Mouse (Mus musculus) telencephalon, adult 2 months (tissue): Measurements from ENCODE around the gene Plpp6.
A peak's percentile ranks its signal among the peaks of the same experiment; 100 is the strongest.

Experiments used
- DNase-seq: peaks from one replicate; pipeline ENCODE4 v3.0.0-alpha.2; 2011; ENCODE audit warnings: low read depth, low spot score

Plpp6 gene

DNA sequence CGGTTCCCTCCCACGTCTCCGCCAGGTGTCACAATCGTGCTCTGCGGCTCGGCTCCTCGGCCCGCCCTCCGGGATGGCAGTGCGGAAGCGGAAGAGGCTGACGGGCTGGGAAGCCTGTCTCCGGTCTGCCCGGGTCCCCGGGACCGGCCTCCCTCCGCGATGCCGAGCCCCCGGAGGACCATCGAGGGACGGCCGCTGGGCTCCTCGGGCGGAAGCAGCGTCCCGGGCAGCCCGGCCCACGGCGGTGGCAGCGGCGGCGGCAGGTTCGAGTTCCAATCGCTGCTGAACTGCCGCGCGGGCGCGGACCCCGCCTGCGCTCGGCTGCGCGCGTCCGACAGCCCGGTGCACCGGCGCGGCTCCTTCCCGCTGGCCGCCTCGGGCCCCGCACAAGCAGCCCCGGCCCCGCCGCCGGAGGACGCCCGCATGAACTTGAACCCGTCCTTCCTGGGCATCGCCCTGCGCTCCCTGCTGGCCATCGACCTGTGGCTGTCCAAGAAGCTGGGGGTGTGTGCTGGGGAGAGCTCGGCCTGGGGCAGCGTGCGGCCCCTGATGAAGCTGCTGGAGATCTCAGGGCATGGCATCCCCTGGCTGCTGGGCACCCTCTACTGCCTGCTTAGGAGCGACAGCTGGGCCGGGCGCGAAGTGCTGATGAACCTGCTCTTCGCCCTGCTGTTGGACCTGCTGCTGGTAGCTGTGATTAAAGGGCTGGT, at the start of gene Plpp6:
Gene Plpp6 (plus strand): TSS at position 112 of the 710 bp plus-strand sequence.
- peak; percentile 71 for DNase-seq

DNA sequence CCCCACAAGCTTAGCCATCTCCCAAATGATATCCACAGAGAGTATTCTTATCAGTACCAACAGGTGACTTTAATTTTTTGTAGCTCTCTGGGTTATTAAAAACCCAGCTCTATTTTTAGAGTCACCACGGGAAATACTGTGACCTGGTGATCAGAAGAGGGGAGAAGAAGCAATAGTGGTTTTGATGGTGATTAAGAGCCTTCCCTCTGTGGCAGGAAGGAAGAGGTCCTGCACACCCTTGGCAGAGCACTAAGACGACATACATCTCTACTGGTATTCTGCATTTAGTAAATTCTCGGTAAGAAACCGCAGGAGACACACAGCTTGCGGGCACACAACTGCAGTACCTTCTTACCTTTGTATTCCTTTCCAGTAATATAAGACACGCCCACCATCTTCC, 49.2 kb upstream of the Plpp6 start:
- DNase-seq: no peak

DNA sequence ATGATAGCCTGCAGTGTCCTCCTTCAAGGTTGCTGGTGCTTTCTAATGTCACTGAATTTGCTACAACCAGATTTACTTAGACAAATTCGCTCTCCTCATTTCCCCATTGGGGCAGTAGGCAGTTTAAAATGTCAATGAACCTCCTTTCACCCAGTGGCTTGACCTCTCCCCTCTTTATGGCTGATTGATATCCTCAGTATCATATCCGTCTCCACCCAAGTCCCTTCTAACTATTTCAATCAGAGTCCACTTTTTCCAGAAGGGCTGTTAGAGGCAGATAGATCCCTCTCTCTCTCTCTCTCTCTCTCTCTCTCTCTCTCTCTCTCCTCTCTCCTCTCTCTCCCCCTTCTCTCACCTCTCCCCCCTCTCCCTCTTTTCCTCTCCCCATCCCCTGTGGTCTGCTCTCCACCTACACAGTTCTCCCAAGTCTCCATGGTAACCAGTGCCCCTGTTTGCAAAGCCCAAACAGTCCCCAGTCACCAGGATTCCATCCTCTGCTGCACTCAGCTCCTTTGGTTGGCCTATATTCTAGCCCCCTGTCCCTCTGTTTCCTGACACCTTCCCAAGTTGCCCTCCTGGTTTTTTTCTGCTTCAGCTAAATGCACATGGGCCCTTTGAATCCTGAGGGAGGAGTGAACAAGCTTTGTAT, 48.0 kb upstream of the Plpp6 start:
- DNase-seq: no peak

DNA sequence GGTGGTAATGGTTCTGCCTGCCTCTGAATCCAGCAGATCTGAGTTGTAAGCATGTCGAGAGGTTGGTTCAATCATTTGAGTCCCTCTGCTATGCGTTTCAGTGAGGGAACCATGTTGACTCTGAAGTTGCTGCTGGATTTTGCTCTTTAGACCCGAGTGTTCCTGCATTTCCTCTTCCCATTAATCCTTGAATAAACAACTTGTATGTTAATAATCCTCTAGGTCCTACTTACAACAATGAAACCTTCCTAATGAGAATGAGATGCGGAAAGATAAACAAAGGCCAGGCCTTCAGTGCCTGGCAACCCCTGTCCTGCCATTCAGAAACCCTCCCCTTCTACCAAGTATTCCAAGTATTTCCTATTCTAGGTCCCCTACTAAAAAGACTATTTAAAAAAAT, 47.3 kb upstream of the Plpp6 start:
- no peak for DNase-seq

DNA sequence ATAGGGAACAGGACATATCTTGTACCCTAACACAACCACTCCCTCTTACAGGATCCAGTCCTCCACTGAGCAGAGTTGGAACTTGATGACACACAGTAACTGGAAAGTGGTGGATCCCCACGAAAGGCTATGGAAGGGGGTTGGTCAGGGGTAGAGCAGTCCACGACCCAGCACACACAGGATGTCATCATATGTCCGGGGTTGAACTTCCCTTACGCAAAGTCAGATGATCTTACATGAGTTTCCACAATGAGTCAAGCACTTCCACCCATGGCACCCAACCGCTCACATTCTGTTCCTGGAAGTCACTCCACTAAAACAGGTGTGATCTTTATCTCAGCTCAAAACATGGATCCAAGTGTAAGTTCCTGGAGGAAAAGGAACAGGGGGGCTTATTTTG, 45.9 kb upstream of the Plpp6 start:
- no peak for DNase-seq

DNA sequence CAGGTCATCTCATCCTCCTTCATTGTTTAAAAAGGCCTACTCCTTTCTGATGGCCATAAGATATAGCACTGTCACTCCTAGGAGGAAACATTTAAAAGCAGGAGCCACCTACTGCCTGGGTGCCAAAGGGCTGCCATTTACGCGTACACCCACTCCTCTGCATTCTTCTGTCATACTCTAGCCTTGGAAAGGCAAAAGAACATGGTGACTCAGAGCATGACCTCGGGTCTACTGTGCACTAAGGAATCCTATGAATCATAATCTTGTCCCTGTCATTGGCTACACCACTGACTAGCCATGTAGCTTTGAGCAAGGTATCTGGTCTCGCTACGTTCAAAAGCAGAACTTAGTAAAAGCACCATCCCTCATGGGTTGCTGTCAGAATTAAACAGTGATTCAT, 37.4 kb upstream of the Plpp6 start:
- no peak for DNase-seq

DNA sequence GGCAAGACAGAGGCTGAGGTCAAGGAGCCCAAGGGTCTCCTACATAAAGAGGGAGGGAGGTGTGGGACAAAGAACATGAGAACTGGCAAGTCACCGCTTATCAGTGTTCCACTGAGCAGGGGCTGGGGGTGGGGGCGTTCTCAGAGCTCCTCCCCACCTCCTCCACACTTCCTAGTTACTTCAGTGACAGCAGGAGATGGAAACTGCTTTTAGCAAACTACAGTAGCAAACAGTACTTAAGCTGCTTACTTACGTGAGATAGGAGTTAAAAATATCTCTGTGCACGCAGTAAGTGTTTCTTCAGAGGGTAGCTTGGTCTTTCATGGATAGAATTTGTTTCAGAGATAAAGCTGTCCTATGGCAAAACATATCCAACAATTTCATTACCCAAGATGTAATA, 36.4 kb upstream of the Plpp6 start:
- DNase-seq: no peak

DNA sequence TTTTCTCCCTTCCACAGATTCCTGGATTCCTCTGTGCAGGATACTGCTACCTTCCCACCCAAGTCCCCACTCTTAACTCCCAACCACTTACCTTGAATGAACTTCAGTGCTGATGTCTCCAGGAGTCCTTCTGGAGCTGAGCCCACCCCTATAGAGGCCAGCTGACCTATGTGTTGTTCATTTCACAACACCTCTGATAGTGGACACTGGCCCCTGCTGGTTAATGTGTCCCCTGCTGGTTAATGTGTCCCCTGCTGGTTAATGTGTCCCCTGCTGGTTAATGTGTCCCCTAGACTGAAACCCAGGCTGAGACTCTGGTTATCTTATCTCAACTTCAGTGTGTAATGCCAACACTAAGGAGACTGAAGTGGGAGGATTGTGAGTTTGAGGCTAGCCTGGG, 34.7 kb upstream of the Plpp6 start:
- no peak for DNase-seq

DNA sequence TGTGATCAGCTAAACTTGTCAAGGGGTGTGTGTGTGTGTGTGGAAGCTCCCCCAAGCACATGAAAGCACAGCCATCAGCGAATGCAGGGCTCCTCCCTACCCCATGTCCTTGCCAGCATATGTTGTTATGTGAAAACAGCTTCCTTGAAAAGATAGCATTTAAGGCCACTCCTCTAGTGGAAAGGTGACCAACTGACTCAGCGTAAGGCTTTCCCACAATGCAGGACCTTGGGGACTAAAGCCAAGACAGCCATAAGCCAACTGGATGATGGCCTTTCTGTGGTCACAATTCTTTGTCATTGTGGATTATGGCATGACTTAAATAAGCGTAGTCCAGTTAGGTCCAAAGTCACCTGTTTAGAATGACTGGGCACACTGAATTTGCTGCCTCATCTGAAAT, 28.9 kb upstream of the Plpp6 start:
- DNase-seq: no peak

DNA sequence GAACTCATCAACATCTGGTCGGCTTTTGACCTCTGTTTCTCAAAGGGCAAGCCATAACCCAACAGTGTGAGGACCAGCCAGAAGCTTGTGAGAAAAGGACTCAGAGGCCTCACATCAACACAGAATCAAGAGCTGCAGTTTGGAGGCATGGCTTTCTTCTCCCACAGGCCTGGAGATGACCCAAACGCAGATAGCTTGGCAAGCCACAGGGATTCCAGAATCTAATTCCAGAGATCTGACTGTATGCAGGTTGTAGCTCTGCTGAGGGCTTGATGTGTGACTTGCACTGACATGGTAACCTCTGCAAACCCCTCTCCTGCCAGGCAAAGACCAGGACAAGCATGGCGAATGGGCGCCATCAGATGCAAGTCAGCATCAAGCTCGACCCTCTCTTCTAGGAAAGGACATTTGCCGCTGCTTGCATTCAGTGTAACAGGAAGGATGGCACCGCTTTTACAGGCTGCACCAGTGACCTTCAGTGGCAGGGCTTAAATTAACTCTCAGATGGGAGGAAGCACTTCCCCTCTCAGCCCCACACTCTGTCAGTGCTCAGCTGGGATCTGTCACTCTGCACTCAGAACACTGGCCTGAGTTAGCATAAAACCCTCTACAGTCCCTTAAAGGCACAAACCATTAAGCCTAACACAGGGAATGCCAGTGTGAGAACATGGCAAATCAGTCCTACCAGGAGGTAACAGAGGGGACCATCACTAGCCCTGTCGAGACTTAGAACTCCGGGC, 23.4 kb upstream of the Plpp6 start:
- DNase-seq: no peak

DNA sequence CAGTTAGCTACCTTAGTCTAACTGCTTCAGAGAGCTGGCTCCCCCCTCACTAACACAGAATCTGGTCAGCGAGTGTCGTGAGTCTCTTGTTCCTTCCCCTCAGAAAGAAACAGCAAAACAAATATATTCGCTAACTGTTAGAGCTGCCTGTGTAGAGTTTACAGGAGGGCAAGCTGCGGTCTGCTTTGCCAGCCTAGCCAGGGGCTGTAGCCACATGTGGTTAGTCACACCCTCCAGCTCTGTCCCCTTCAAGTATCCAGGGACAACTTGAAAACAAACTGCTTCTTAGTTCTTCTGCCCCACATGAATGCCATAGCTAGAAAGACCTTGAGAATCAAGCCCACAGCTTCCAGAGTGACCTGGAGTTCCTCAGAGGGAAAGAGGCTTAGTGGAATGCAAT, 22.5 kb upstream of the Plpp6 start:
- no peak for DNase-seq

DNA sequence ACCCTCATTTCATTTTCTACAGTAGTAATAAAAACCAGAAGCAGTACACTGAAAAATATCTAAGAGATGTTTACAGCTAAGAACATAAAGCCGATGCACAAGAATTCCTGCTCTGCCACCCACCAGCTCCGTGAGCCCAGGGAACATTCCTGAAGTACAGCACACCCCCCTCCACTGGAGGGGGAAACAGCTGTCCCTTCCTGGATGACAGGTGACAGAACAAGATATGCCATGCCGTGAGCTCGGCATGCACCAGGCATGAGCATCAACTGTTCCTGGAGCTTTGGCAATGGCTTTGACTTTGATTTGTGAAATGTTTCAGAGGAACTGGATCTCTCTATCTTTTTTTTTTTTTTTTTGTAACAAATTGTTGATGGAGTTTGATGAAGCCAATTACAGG, 17.0 kb upstream of the Plpp6 start:
- DNase-seq: no peak

DNA sequence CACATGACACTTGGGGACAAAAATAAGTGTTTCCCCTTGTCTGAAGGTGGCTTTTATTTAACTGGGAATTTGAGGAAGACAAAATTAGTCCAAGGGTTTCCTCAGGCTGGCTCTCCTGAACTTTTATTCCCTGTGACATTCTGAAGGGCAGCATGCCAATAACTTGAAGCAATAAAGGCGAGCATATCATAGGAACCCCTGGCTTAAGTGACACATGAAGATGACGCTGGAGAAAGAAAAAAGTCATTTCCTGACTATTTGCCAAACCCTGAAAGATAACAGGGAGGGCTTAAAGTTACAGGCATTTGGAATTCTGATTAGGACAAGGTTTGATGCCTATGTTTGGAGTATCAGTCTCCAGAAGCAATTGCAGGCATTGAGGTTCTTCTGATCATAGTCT, 16.4 kb upstream of the Plpp6 start:
- no peak for DNase-seq

DNA sequence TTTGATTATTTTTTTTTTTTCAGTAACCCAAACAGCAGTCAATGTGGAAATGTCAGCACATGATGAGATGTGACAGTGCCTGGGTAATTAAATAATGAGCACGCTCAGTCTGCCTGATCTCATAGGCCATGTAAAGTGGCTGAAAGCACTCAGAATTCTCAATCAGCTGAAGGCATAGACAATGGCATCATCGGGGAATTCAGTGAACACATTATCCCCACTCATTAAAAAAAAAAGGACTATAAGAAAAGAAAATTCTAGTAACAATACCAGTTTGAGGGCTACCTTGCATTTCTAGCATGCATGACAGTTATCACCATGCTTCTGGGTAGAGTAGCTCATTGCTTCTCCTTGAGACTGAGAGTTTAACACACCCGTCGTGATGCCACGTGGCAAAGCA, 12.5 kb upstream of the Plpp6 start:
- no peak for DNase-seq

DNA sequence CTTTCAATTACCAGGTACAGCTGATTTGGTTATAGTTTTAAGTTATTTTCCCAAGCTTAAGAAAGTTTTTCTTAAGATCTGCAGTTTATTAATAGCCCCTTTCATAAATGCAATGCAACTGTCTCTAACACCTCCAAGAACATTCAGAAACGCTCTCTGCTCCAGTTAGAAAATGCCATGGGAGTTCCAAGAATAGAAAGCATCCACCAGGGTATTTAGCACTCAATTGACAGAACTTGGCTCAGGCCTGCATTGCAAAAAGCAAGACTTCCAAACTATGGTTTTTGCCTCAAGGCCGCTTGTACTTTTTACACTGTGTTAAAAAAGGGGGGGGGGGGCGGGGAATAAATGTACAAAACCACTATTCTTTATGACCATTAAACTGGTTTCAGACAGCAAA, 640 bp upstream of the Plpp6 start:
- peak; percentile 90 for DNase-seq

DNA sequence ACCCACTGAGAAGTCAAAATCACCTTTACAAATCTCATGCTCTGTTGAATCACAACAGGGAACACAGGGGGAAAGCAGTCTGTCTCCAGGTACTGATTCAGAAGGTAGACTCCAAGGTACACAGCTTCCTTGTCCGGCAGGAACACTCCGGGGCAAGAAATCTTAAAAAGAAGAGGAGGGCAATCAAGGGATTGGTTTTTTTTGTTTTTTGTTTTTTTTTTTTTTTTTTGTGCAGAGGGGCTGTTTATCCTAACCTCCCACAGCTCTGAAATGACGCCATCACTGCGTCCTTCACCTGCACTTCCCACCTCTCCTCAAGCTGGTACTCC, 276 bp upstream of the Plpp6 start:
- no peak for DNase-seq

DNA sequence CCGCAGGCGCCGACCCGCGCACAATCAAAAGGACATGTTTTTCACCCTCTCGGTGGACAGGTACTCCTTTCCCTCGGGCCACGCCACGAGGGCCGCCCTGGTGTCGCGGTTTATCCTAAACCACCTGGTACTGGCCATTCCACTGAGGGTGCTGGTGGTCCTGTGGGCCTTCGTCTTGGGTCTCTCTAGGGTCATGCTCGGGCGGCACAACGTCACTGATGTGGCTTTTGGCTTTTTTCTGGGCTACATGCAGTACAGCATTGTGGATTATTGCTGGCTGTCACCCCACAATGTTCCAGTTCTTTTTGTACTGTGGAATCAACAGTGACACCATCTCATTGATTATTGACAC, 775 bp downstream of the Plpp6 start:
- no peak for DNase-seq

DNA sequence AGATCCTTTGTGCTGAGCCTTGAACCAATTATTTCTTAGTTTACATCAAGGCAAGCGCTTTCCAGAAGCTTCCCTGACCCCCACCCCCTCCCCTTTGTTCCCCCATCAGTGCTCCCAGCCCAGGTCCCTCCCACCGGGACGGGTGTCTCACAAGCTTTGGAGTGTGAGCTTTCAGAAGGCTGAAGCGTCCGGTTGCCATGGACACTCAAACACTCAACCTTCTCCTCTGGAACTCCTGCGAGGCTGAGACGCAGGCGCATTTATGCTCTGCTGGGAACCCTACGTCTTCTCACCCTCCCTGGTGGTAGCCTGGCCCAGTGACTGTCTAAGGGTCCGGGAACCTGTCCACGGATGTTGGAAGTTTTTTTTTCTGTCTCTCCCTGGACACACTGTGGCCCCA, 3.9 kb downstream of the Plpp6 start, which contains the start of gene 4430402I18Rik:
Gene 4430402I18Rik (minus strand): TSS at position 149 of the 400 bp plus-strand sequence.
- DNase-seq: peak; percentile 40

DNA sequence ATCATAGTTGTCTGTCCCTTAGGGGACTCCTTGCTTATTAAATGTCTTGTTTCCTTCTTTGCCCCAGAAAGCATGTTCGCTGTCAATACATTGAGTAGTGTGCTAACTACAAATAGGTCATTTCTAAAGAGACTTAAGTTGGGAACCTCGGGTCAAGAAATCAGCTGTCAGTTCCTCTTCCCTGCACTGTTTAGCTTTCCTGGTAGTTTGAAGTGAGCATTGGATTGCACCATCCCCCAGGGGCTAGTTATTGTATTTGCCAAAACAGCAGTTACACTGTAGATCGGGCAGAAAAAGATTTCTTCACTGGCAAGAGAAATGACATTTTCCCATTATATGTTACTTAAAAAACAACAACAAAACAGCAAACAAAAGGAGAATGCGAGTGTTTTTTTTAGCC, 4.4 kb downstream of the Plpp6 start:
- DNase-seq: no peak

DNA sequence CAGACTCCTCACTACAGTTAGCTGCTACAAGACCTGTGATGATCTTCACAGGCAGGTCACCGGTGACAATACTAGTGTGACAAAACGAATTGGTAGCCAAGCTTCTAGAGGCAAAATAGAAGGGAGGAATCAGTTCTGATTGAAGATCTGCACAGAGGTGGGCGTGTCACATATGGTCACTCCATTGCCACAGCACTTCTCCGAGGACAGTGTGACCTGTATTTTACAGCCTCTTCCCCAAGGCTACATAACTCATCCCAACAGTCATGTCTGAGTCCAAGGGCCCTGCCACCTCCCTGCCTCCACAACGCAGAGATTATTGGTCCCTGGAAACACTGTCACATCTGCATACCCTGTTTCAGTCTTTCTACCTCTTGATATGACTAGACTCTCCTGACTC, 5.5 kb downstream of the Plpp6 start:
- no peak for DNase-seq

DNA sequence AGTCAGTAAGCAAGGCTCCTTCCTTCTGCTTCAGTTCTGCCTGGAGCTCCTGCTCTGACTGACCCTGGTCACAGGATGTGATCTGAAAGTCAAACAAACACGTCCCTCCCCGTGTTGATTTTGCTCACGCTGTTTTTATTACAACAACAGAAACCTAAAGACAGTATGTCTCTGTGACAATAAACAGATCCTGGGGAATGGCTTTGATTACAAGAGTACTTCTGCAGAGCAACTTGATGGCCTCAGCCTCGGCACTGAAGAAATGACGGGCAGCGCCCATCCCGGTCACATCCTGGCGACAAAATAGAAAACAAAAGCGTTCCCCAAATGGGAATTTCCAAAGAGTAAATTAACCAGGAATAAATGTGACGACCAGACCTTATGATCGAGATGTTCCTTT, 6.5 kb downstream of the Plpp6 start:
- DNase-seq: no peak

DNA sequence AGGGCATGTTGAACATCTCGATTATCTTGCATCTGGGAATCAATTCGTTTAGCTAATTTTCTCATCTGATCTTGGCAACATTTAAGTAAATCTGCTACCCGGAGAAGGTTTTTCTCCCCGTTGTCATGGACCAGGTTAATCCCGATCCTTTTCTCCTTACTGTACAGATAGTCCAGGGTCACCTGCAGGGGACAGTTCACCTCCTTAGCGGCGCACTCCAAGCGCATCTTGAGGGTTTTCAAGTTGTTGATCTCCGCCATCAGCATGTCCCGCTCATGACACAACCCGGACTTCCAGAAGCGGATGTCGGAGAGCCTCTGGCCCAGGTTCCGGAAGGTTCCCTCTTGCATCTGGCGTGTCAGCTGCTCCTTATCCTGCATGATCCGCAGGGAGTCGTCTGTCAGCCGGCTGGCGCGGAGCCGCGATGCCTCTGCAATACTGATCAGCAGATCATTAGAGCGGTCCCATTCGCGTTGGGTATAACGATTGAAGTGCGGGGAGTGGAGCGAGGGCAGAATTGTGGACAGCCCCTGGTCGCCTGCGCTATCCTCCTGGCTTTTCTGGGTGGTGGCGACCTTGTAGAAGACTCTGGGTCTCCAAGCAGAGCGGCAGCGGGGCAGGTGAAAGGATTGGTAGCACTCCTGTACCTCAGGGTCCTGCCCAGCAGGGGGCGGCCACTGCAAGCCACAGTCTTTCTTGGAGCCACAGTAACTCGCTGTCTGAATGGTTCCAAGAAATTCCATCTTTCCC, 11.3 kb downstream of the Plpp6 start:
- DNase-seq: no peak
